Mouse (Mus musculus): ENCODE measurements around the gene Pnma1.

- TF ChIP-seq POLR2A (IDR thresholded peaks at IDR 0.05; ENCODE audit: borderline replicate concordance, control insufficient read depth, low read depth, low read length) (no peak), CTCF (IDR thresholded peaks at IDR 0.05; ENCODE audit: control insufficient read depth, insufficient read depth, low read length) (no peak)
Measured at GRCm38 (mm10) chr12:84126899-84127298, 21.4 kb downstream of the Pnma1 start.
